Mouse (Mus musculus): Measurements from ENCODE around the gene Top2a.

- TF ChIP-seq CTCF (IDR thresholded peaks at IDR 0.05; ENCODE audit: control insufficient read depth, insufficient read depth, low read length) = no peak
- TF ChIP-seq POLR2A (IDR thresholded peaks at IDR 0.05; ENCODE audit: borderline replicate concordance, control insufficient read depth, low read depth, low read length) = no peak
Observed at GRCm38 (mm10) chr11:99060435-99060834, 36.4 kb upstream of the Top2a start.

Measured in bone marrow, adult 2 months (tissue).